Mouse (Mus musculus): ENCODE measurements at regions not wholly inside any gene's neighbourhood (a gene's known extent, or its start where the extent isn't known, plus 50 kb on each side); places are given as distances from the start of the nearest gene placed in this dataset.

GRCm38 (mm10) chr11:31540816-31541215, 130.9 kb downstream of the Bod1 start:
- no peak for DNase-seq (ENCODE audit: low read depth in 2 of 2, low spot score in 2 of 2)

GRCm38 (mm10) chr11:31531416-31531815, 140.3 kb downstream of the Bod1 start:
- DNase-seq (ENCODE audit: low read depth in 2 of 2, low spot score in 2 of 2), result no peak

- DNase-seq (ENCODE audit: low read depth in 2 of 2, low spot score in 2 of 2), result no peak
Observed at GRCm38 (mm10) chr11:31530851-31531250, 140.8 kb downstream of the Bod1 start.

GRCm38 (mm10) chr11:31529686-31530085, 142.0 kb downstream of the Bod1 start:
- DNase-seq (ENCODE audit: low read depth in 2 of 2, low spot score in 2 of 2), result no peak

GRCm38 (mm10) chr11:31524708-31525107, 147.0 kb downstream of the Bod1 start:
- DNase-seq (ENCODE audit: low read depth in 2 of 2, low spot score in 2 of 2), result no peak

GRCm38 (mm10) chr11:31524065-31524618, 147.5 kb downstream of the Bod1 start:
- no peak for DNase-seq (ENCODE audit: low read depth in 2 of 2, low spot score in 2 of 2)

- no peak for DNase-seq (ENCODE audit: low read depth in 2 of 2, low spot score in 2 of 2)
Observed at GRCm38 (mm10) chr11:31522127-31522526, 149.6 kb downstream of the Bod1 start.

- no peak for DNase-seq (ENCODE audit: low read depth in 2 of 2, low spot score in 2 of 2)
Observed at GRCm38 (mm10) chr11:31520909-31521308, 150.8 kb downstream of the Bod1 start.

GRCm38 (mm10) chr11:31503239-31503916, 133.5 kb upstream of the Stc2 start:
- DNase-seq (ENCODE audit: low read depth in 2 of 2, low spot score in 2 of 2), result no peak

GRCm38 (mm10) chr11:31485429-31485828, 115.6 kb upstream of the Stc2 start:
- DNase-seq (ENCODE audit: low read depth in 2 of 2, low spot score in 2 of 2), result no peak

GRCm38 (mm10) chr11:31481057-31481340, 111.1 kb upstream of the Stc2 start:
- no peak for DNase-seq (ENCODE audit: low read depth in 2 of 2, low spot score in 2 of 2)

- DNase-seq (ENCODE audit: low read depth in 2 of 2, low spot score in 2 of 2), result no peak
Observed at GRCm38 (mm10) chr11:31480225-31481056, 110.6 kb upstream of the Stc2 start.

- no peak for DNase-seq (ENCODE audit: low read depth in 2 of 2, low spot score in 2 of 2)
Observed at GRCm38 (mm10) chr11:31477763-31478162, 107.9 kb upstream of the Stc2 start.

GRCm38 (mm10) chr11:31477104-31477503, 107.2 kb upstream of the Stc2 start:
- no peak for DNase-seq (ENCODE audit: low read depth in 2 of 2, low spot score in 2 of 2)

- DNase-seq (ENCODE audit: low read depth in 2 of 2, low spot score in 2 of 2), result no peak
Observed at GRCm38 (mm10) chr11:31473017-31473416, 103.1 kb upstream of the Stc2 start.

- no peak for DNase-seq (ENCODE audit: low read depth in 2 of 2, low spot score in 2 of 2)
Observed at GRCm38 (mm10) chr11:31470681-31471414, 101.0 kb upstream of the Stc2 start.

GRCm38 (mm10) chr11:31464844-31465243, 95.0 kb upstream of the Stc2 start:
- DNase-seq (ENCODE audit: low read depth in 2 of 2, low spot score in 2 of 2), result no peak

GRCm38 (mm10) chr11:31462440-31462839, 92.6 kb upstream of the Stc2 start:
- DNase-seq (ENCODE audit: low read depth in 2 of 2, low spot score in 2 of 2), result no peak

- no peak for DNase-seq (ENCODE audit: low read depth in 2 of 2, low spot score in 2 of 2)
Observed at GRCm38 (mm10) chr11:31461824-31462223, 92.0 kb upstream of the Stc2 start.

GRCm38 (mm10) chr11:31461348-31461747, 91.5 kb upstream of the Stc2 start:
- DNase-seq (ENCODE audit: low read depth in 2 of 2, low spot score in 2 of 2), result no peak

- DNase-seq (ENCODE audit: low read depth in 2 of 2, low spot score in 2 of 2), result no peak
Observed at GRCm38 (mm10) chr11:31427374-31427773, 57.5 kb upstream of the Stc2 start.

Measured in CD8-positive naive resting alpha-beta T cell, adult 2 months (primary cell).